Mouse (Mus musculus) urinary bladder, postnatal 4 days (tissue): ENCODE data around the gene Alg10b.
"Not testable (repeated sequence)": the region's sequence is repeated elsewhere in the genome, so short reads cannot be mapped to it uniquely, and the experiment has no call there.

Source experiments
- DNase-seq, 2 experiments: peaks; one replicate each; pipeline ENCODE4 v3.0.0; 2021 to 2022; ENCODE audit warnings: low spot score in 2 of 2

Alg10b gene

DNA sequence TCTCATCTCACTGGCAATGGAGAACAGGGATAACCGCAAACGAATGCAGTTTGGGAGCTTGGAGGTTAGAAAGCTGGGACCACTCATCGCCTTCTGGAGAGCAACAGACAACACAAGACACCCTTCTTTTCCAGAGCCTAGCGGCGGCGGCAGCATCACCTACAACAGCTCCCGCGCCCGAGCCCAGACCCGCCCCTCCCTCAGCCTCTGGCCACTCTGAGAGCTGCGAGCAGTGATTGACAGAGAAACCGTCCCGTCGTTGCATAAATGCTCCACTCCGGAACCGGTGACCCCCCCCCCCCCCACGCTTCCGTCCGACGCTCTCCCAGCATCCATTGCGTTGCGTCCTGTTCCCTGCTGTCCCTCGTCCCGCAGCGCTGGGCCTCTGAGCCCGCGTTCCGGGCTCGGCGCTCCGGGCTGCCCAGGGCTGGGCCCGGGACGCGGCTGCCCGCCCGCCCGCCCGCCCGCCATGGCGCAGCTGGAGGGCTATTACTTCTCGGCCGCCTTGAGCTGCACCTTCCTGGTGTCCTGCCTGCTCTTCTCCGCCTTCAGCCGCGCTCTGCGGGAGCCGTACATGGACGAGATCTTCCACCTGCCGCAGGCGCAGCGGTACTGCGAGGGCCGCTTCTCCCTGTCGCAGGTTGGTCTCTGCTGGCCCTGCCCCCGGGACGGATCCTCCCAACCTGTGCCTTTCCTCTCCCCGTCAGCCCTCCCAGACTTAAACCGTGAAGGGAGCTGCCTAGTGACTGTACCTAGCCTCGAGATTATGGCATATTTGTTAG lies at the start of gene Alg10b:
Gene Alg10b, plus strand, starts transcription at position 343 of the 782 bp plus-strand sequence.
- DNase-seq: peak; percentile 68 to 85

DNA sequence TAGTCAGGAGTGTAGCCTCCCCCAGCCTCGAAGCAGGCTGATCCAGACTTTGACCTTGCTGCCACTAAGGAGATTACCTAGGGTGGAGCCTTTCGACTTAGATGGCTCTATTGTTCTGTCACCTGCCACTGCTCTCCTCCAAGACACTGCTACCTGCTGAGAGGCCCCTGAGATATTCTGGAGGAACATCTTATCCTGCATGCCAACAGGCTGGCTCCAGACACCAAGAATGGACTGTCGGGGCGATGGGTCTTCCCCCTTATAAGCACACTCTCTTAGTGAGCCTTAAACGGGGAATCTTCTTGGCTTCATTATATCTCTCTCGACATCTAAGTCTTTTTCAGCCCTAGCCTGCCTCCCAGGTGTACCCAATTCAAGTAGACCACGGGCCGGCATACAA lies 41.0 kb upstream of the Alg10b start:
- not testable (repeated sequence) for DNase-seq

DNA sequence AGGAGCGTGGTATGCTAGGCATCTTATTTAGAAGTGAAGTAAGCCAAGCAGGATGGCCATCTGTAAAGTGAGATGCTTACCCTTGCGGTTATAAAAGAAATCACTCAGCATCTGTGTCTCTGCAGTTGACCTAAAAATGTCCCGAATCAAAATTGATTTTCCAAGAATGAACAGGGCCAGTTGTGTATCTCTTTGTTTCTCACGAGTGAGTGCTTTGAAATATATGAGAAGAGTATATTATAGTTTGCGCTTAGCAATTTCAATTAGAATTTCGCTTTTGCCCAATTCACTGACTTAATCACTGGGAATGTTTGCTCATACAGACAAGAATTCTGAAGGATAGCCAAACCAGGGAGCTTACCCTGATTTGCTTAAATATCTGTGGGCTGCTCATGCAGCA lies 40.6 kb upstream of the Alg10b start:
- no peak for DNase-seq

- no peak for DNase-seq
Observed at GRCm38 (mm10) chr15:90184743-90185142, 39.4 kb upstream of the Alg10b start.

GRCm38 (mm10) chr15:90189477-90189876 lies 34.6 kb upstream of the Alg10b start:
- DNase-seq: no peak

DNA sequence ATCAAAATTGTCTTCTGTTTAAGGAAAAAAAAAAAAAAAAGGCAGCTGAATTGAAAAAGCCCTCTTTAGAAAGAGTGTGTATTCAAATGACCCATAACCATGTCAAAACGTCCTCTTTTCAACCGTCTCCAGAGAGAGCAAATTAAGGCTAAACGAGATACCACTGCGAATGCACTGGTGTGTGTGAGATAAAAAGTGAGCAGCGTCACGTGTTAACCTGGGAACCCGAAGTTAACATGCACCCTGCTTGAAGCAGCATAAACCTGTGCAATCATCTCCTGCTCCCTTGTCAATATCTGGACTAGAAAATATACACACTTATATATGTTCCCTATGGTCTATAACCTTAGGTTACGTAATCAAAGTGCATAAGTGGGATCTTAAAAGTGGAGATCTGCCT lies 10.2 kb upstream of the Alg10b start:
- no peak for DNase-seq

DNA sequence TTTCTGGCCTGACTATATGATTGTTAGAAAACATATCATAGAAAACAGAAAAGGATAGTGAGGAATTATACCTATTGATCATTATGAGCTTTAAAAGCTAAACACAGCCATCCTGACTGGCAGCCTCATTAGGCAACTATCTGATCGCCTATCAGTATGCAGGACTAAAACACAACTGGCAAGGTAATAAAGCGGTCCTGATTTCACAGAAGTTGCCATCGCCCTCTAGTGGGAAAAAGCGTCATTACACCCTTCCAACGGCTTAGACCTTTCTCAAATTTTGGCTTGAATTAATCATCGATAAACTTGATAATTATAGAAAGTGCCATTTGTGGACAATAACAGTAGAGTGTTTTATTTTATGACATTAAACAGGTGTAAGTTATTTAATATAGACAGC lies 9.2 kb upstream of the Alg10b start:
- peak in 1 of 2 experiments; percentile 67 for DNase-seq

GRCm38 (mm10) chr15:90225058-90225575 lies 1.0 kb downstream of the Alg10b start:
- no peak for DNase-seq

DNA sequence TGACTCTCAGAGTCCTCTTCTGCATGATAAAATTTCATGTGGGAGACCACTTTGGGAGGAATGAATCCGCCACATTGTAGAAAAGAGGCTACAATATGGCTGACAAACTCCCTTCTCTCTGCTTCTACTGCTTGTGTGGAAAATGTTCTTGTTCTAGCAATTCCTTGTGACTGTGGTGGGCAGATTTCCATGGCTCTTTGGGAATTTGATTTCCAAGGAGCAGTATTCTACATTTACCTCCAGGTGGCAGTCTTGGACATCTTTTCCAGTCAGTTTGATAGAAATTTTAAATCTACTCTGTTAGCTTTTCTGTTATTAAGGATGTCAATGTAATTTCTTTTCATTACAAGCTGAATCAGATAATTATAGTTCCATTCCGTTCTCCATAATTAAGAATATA lies 13.5 kb downstream of the Alg10b start:
- DNase-seq: no peak

DNA sequence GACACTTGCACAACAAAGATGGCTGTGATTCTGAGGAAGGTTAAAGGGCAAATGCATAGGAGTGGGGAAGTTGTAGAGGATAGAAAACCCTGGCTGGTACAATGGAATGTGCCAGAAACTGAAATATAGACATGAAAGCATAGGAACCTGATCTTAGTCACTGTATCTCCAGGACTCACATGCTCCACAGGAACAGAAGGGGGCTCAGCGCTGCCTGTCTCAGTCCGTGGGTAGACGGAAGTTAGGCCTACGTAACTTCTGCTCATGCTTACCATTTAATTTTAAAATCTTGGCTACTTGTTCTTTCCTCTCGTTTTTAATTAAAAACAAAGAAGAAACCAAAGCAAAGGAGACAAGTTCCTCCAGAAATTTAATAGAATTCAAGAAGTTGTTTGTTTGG lies 20.0 kb downstream of the Alg10b start:
- DNase-seq: no peak

DNA sequence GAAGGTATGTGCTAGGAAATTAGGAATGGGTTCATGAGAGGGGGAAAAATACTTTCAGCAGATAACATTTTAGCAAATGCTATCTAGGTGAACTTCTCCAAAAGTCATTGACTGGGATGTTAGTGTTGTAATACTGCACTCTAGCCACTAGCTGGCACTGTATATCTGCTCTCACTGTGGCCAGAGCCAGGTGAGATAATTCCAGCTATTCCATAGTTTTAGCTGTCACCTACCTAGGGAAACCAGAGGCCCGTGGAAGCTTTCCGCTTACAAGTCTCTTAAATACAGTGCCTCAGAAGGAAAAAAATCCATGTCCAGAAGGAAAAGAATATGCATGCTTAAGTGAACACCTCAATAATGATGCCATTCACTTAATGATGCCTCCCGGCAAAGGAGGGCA lies 25.6 kb downstream of the Alg10b start:
- no peak for DNase-seq

DNA sequence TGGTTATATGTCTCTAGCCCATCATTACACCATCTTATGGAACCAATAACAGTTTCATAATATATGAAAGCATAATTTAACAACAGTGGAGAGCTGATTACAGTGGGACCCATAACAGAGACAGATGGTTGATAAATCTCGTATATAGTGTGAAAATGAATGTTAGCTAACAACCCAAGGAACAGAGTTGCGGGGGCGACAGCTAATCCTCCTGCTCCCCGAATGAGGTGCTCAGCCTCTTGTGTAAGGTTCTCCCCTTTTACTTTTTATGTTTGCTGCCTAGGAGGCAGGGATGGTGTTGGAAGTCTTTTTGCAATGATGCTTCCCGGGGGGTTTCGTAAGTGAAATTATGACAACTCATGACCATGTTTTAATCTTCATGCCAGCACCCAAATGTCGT lies 58.8 kb downstream of the Alg10b start:
- no peak for DNase-seq
